Mouse (Mus musculus): ENCODE results near the gene Sept1. TPM values are rescaled to one million over a fixed set of nuclear protein-coding genes. Genes with fewer than 3 reads are reported as not detected.
"Not testable (repeated sequence)": the region's sequence is repeated elsewhere in the genome, so short reads cannot be mapped to it uniquely, and the experiment has no call there.

The Sept1 gene
- polyA plus RNA-seq, 1 experiment from 2014 or later: 12.5 TPM

GRCm38 (mm10) chr7:127184720-127185119 lies 48.2 kb downstream of the Sept1 start:
- WGBS: 60% methylated on average over 1 of the region's 1 CpGs
- ATAC-seq (ENCODE audit: low read depth) (no peak), DNase-seq (ENCODE audit: low spot score) (no peak)
- no peaks in the 10 kb centered on the region for H3K36me3 ChIP-seq (ENCODE audit: control insufficient read depth, insufficient read depth, low read length)
- H3K4me1 ChIP-seq (ENCODE audit: control insufficient read depth, insufficient read depth, low read length): no peaks in the 10 kb centered on the region
- no peak overlapping the region for H3K4me3 ChIP-seq (ENCODE audit: low read depth, low read length)
- no peaks in the 10 kb centered on the region for H3K9me3 ChIP-seq (ENCODE audit: control insufficient read depth, low read length)
- H3K27ac ChIP-seq (replicated peaks; ENCODE audit: low read depth, low read length): no peak overlapping the region
- no peaks in the 10 kb centered on the region for H3K27me3 ChIP-seq (replicated peaks; ENCODE audit: control insufficient read depth, insufficient read depth, low read length)
- H3K4me2 ChIP-seq (ENCODE audit: low read depth, low read length): no peak overlapping the region
- H3K9ac ChIP-seq (ENCODE audit: low read depth, low read length): no peak overlapping the region

GRCm38 (mm10) chr7:127183828-127184227 lies 49.1 kb downstream of the Sept1 start:
- 66% methylated on average over 6 of the region's 6 CpGs for WGBS

GRCm38 (mm10) chr7:127183345-127183744 lies 49.6 kb downstream of the Sept1 start:
- Histone ChIP-seq H3K27me3 (replicated peaks; ENCODE audit: control insufficient read depth, insufficient read depth, low read length) (no peaks in the 10 kb centered on the region), H3K27ac (replicated peaks; ENCODE audit: low read depth, low read length) (no peak overlapping the region), H3K9ac (ENCODE audit: low read depth, low read length) (no peak overlapping the region), H3K4me1 (ENCODE audit: control insufficient read depth, insufficient read depth, low read length) (no peaks in the 10 kb centered on the region), H3K4me2 (ENCODE audit: low read depth, low read length) (no peak overlapping the region), H3K36me3 (ENCODE audit: control insufficient read depth, insufficient read depth, low read length) (no peaks in the 10 kb centered on the region), H3K9me3 (ENCODE audit: control insufficient read depth, low read length) (peaks cover 3% of the 10 kb centered on the region; the same call in 1 of the 2 replicates), H3K4me3 (ENCODE audit: low read depth, low read length) (no peak overlapping the region)
- no peak for DNase-seq (ENCODE audit: low spot score)
- no peak for ATAC-seq (ENCODE audit: low read depth)
- 76% methylated on average over 8 of the region's 8 CpGs for WGBS

More at GRCm38 (mm10) chr7:127183828-127184227, 49.1 kb downstream of the Sept1 start:
- H3K27me3 ChIP-seq (replicated peaks; ENCODE audit: control insufficient read depth, insufficient read depth, low read length): no peaks in the 10 kb centered on the region
- H3K9ac ChIP-seq (ENCODE audit: low read depth, low read length): no peak overlapping the region
- no peak overlapping the region for H3K4me2 ChIP-seq (ENCODE audit: low read depth, low read length)
- H3K36me3 ChIP-seq (ENCODE audit: control insufficient read depth, insufficient read depth, low read length): no peaks in the 10 kb centered on the region
- H3K4me3 ChIP-seq (ENCODE audit: low read depth, low read length): no peak overlapping the region
- no peak for ATAC-seq (ENCODE audit: low read depth)
- peaks cover 3% of the 10 kb centered on the region; the same call in 1 of the 2 replicates for H3K9me3 ChIP-seq (ENCODE audit: control insufficient read depth, low read length)
- H3K4me1 ChIP-seq (ENCODE audit: control insufficient read depth, insufficient read depth, low read length): no peaks in the 10 kb centered on the region
- H3K27ac ChIP-seq (replicated peaks; ENCODE audit: low read depth, low read length): no peak overlapping the region
- no peak for DNase-seq (ENCODE audit: low spot score)

- not testable (repeated sequence) for ATAC-seq (ENCODE audit: low read depth); H3K27ac ChIP-seq (replicated peaks; ENCODE audit: low read depth, low read length); H3K9ac ChIP-seq (ENCODE audit: low read depth, low read length); H3K4me2 ChIP-seq (ENCODE audit: low read depth, low read length); H3K27me3 ChIP-seq (replicated peaks; ENCODE audit: control insufficient read depth, insufficient read depth, low read length); H3K36me3 ChIP-seq (ENCODE audit: control insufficient read depth, insufficient read depth, low read length); DNase-seq (ENCODE audit: low spot score); H3K4me1 ChIP-seq (ENCODE audit: control insufficient read depth, insufficient read depth, low read length); H3K4me3 ChIP-seq (ENCODE audit: low read depth, low read length); H3K9me3 ChIP-seq (ENCODE audit: control insufficient read depth, low read length)
- WGBS: 44% methylated on average over 3 of the region's 3 CpGs
Observed at GRCm38 (mm10) chr7:127181724-127182123, 51.2 kb downstream of the Sept1 start.

- DNase-seq (ENCODE audit: low spot score) (peak; percentile 12), ATAC-seq (ENCODE audit: low read depth) (no peak)
- Histone ChIP-seq H3K4me3 (ENCODE audit: low read depth, low read length) (no peak overlapping the region), H3K4me1 (ENCODE audit: control insufficient read depth, insufficient read depth, low read length) (no peaks in the 10 kb centered on the region), H3K9ac (ENCODE audit: low read depth, low read length) (no peak overlapping the region), H3K27ac (replicated peaks; ENCODE audit: low read depth, low read length) (no peak overlapping the region), H3K27me3 (replicated peaks; ENCODE audit: control insufficient read depth, insufficient read depth, low read length) (no peaks in the 10 kb centered on the region), H3K4me2 (ENCODE audit: low read depth, low read length) (no peak overlapping the region), H3K36me3 (ENCODE audit: control insufficient read depth, insufficient read depth, low read length) (no peaks in the 10 kb centered on the region), H3K9me3 (ENCODE audit: control insufficient read depth, low read length) (peaks cover 3% of the 10 kb centered on the region; the same call in 1 of the 2 replicates)
- 67% methylated on average over 2 of the region's 2 CpGs for WGBS
Observed at GRCm38 (mm10) chr7:127180783-127181182, 52.1 kb downstream of the Sept1 start.

- no peak overlapping the region for H3K9ac ChIP-seq (ENCODE audit: low read depth, low read length)
- WGBS: 67% methylated on average over 4 of the region's 4 CpGs
- no peaks in the 10 kb centered on the region for H3K27me3 ChIP-seq (replicated peaks; ENCODE audit: control insufficient read depth, insufficient read depth, low read length)
- no peak overlapping the region for H3K27ac ChIP-seq (replicated peaks; ENCODE audit: low read depth, low read length)
- DNase-seq (ENCODE audit: low spot score) (no peak), ATAC-seq (ENCODE audit: low read depth) (no peak)
- no peak overlapping the region for H3K4me3 ChIP-seq (ENCODE audit: low read depth, low read length)
- no peak overlapping the region for H3K4me2 ChIP-seq (ENCODE audit: low read depth, low read length)
- H3K36me3 ChIP-seq (ENCODE audit: control insufficient read depth, insufficient read depth, low read length): no peaks in the 10 kb centered on the region
- H3K4me1 ChIP-seq (ENCODE audit: control insufficient read depth, insufficient read depth, low read length): no peaks in the 10 kb centered on the region
- H3K9me3 ChIP-seq (ENCODE audit: control insufficient read depth, low read length): peaks cover 3% of the 10 kb centered on the region; the same call in 1 of the 2 replicates
Observed at GRCm38 (mm10) chr7:127176937-127177336, 56.0 kb downstream of the Sept1 start.

GRCm38 (mm10) chr7:127166501-127166900 lies 66.4 kb downstream of the Sept1 start:
- no peaks in the 10 kb centered on the region for H3K9me3 ChIP-seq (ENCODE audit: control insufficient read depth, low read length)
- no peak overlapping the region for H3K4me3 ChIP-seq (ENCODE audit: low read depth, low read length)
- no peaks in the 10 kb centered on the region for H3K36me3 ChIP-seq (ENCODE audit: control insufficient read depth, insufficient read depth, low read length)
- no peak overlapping the region for H3K9ac ChIP-seq (ENCODE audit: low read depth, low read length)
- H3K27ac ChIP-seq (replicated peaks; ENCODE audit: low read depth, low read length): no peak overlapping the region
- H3K27me3 ChIP-seq (replicated peaks; ENCODE audit: control insufficient read depth, insufficient read depth, low read length): no peaks in the 10 kb centered on the region
- H3K4me1 ChIP-seq (ENCODE audit: control insufficient read depth, insufficient read depth, low read length): no peaks in the 10 kb centered on the region
- 87% methylated on average over 5 of the region's 5 CpGs for WGBS
- no peak overlapping the region for H3K4me2 ChIP-seq (ENCODE audit: low read depth, low read length)
- no peak for DNase-seq (ENCODE audit: low spot score)
- ATAC-seq (ENCODE audit: low read depth): no peak

- Histone ChIP-seq H3K4me2 (ENCODE audit: low read depth, low read length) (no peak overlapping the region), H3K4me3 (ENCODE audit: low read depth, low read length) (no peak overlapping the region), H3K27me3 (replicated peaks; ENCODE audit: control insufficient read depth, insufficient read depth, low read length) (no peaks in the 10 kb centered on the region), H3K9me3 (ENCODE audit: control insufficient read depth, low read length) (no peaks in the 10 kb centered on the region), H3K4me1 (ENCODE audit: control insufficient read depth, insufficient read depth, low read length) (no peaks in the 10 kb centered on the region), H3K9ac (ENCODE audit: low read depth, low read length) (no peak overlapping the region), H3K27ac (replicated peaks; ENCODE audit: low read depth, low read length) (no peak overlapping the region), H3K36me3 (ENCODE audit: control insufficient read depth, insufficient read depth, low read length) (no peaks in the 10 kb centered on the region)
- DNase-seq (ENCODE audit: low spot score): no peak
- no peak for ATAC-seq (ENCODE audit: low read depth)
- 84% methylated on average over 12 of the region's 12 CpGs for WGBS
Observed at GRCm38 (mm10) chr7:127165607-127166493, 67.1 kb downstream of the Sept1 start.
